Mouse (Mus musculus): ENCODE results near the gene Cyfip2.

DNA sequence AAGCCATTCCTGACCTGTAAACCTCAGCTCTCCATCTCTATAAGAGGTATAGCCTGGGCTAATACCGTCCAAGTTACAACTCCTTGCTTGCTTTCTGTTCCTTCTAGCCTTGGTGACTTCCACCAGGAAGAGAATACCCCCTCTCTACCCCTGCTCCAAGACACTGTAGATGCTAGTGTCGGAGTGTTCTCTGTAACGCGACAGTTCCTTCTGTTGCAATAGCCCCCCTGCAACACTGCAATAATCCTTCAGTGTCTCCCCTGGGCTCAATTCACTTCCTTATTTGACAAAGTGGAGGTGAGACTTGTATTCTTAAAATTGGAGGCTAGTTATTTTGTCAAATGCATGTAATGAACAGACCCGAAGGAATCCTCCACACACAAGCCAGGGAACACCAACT, 166.0 kb downstream of the Cyfip2 start:
- TF ChIP-seq POLR2A (IDR thresholded peaks at IDR 0.05; ENCODE audit: borderline replicate concordance, extremely low read depth, insufficient read depth, insufficient read length, poor library complexity, severe bottlenecking): no peak
- TF ChIP-seq CTCF (IDR thresholded peaks at IDR 0.05; ENCODE audit: borderline replicate concordance, extremely low read depth, insufficient read depth, insufficient read length): no peak

Measured in brain, embryonic 14.5 days (tissue).